Mouse (Mus musculus) liver, embryonic 16.5 days (tissue): ENCODE measurements around the gene Gtf2ird1. TPM values are rescaled to one million over a fixed set of nuclear protein-coding genes. Genes with fewer than 3 reads are reported as not detected.

Experiments used
- ATAC-seq: fragments of 200-750 bp; cut with Nextera tagmentation; 2 replicates; pipeline ENCODE4 v1.8.0; 2017; ENCODE audit warnings: low read depth, mild to moderate bottlenecking, moderate number of reproducible peaks, moderate library complexity
- H3K27ac ChIP-seq: fragments of 300-500 bp; sonication (generic); 2 replicates; pipeline ENCODE4 v1.5.1; 2014; ENCODE audit warnings: mild to moderate bottlenecking, low read length
- H3K27me3 ChIP-seq: fragments of 300-500 bp; sonication (generic); 2 replicates; pipeline ENCODE4 v1.6.1; 2014; ENCODE audit warnings: low read depth, low read length, mixed read lengths; ENCODE audit not compliant: control insufficient read depth, insufficient read depth
- H3K36me3 ChIP-seq: fragments of 300-500 bp; sonication (generic); 2 replicates; pipeline ENCODE4 v1.6.1; 2014; ENCODE audit warnings: mild to moderate bottlenecking; ENCODE audit not compliant: control insufficient read depth, insufficient read depth
- H3K4me1 ChIP-seq: fragments of 300-500 bp; sonication (generic); 2 replicates; pipeline ENCODE4 v1.6.1; 2014; ENCODE audit warnings: low read depth, low read length, mixed read lengths; ENCODE audit not compliant: control insufficient read depth
- H3K4me2 ChIP-seq: fragments of 300-500 bp; sonication (generic); 2 replicates; pipeline ENCODE4 v1.6.1; 2014; ENCODE audit warnings: low read depth, low read length, mixed read lengths
- H3K4me3 ChIP-seq: fragments of 300-500 bp; sonication (generic); 2 replicates; pipeline ENCODE4 v1.5.1; 2014; ENCODE audit warnings: low read depth, mild to moderate bottlenecking, low read length
- H3K9ac ChIP-seq: fragments of 300-500 bp; sonication (generic); 2 replicates; pipeline ENCODE4 v1.6.1; 2014; ENCODE audit warnings: low read depth, low read length
- H3K9me3 ChIP-seq: fragments of 300-500 bp; sonication (generic); replicated peaks from 2 replicates; pipeline ENCODE4 v1.6.1; 2016; ENCODE audit warnings: low read length; ENCODE audit not compliant: control insufficient read depth
- WGBS: fragments of 180-500 bp; shearing (Covaris S2); extraction: QIAGEN DNeasy Blood & Tissue Kit; methylation state at CpG from one replicate; pipeline ENCODE4 v1.1.7; 2014; ENCODE audit not compliant: insufficient replicate concordance; 5-methylcytosine and 5-hydroxymethylcytosine counted together
- polyA plus RNA-seq: library from polyadenylated mRNA; unstranded; fragments of >200 nt; fragmentation: Nextera tagmentation; extraction: Ambion mirVana; gene quantifications from 2 replicates; pipeline ENCODE4 v1.2.1, GENCODE M21; 2015

The Gtf2ird1 gene
- polyA plus RNA-seq, 1 experiment from 2014 or later = 11.6 TPM

DNA sequence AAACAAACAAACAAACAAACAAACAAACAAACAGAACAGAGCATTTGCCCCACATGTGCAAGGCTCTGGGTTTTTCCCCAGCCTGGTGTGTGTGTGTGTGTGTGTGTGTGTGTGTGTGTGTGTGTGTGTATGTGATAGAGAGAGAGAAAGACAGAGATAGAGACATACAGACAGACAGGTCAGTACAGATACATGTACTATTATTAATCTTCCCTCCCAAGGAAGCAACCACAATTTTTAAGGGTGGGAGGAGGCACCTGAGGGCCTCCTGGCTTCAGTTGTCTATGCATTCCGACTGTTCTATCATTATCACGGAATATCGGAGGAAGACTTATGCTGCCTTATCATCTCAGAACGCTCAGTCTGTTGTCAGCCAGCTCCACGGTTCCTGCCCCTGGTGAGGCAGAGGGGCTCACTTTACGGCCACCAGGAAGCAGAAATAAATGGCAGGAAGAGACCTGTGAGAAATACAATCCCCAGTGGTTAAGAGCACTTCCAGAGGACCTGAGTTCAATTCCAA is 128.0 kb downstream of the Gtf2ird1 start:
- 41% methylated on average over 6 of the region's 6 CpGs for WGBS
- Histone ChIP-seq H3K4me1 (peaks cover 19% of the 10 kb centered on the region), H3K4me2 (peak overlapping the region; percentile 12; the same call in 1 of the 2 replicates), H3K9me3 (no peaks in the 10 kb centered on the region), H3K36me3 (no peaks in the 10 kb centered on the region), H3K27me3 (no peaks in the 10 kb centered on the region), H3K27ac (no peak overlapping the region), H3K4me3 (no peak overlapping the region), H3K9ac (no peak overlapping the region)
- ATAC-seq = peak; percentile 60

DNA sequence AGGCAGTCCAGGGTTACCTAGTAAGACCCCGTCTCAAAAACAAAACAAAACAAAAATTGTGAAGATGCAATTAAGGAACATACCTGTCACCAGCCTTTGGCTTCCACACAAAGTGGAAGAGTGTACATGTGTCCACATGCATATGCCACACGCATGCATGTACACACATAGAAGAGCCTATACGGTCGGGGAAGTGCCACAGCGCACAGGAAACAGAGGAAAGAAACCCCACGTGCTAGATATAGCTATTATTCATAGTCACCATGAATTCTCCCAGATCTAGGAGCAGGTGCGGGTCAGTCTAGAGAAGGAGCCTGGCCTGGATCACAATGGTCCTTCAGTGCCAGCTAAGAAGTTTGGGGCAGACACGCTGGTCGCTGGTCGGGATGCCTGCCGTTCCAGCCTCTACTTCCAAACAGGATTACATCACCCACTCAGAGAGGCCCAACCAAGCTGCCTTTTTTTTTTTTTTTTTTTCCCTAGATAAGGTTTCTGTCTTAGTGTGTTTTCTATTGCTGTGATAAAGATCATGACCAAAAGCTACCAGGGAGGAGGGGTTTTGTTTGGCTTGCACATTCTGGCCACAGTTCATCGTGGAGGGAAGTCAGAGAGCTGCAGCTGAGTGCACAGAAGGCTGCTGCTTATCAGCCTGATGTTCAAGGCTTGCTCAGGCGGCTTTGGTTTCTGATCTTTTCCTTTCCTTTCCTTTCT is 130.5 kb downstream of the Gtf2ird1 start:
- Histone ChIP-seq H3K27me3 (no peaks in the 10 kb centered on the region), H3K9me3 (no peaks in the 10 kb centered on the region), H3K27ac (no peak overlapping the region), H3K4me3 (no peak overlapping the region), H3K36me3 (no peaks in the 10 kb centered on the region), H3K4me2 (0 out of 2 replicates have a peak overlapping the region, but pooled peaks have one; percentile 7), H3K4me1 (peaks cover 22% of the 10 kb centered on the region), H3K9ac (no peak overlapping the region)
- WGBS = 28% methylated on average over 13 of the region's 13 CpGs
- ATAC-seq = peak; percentile 59

DNA sequence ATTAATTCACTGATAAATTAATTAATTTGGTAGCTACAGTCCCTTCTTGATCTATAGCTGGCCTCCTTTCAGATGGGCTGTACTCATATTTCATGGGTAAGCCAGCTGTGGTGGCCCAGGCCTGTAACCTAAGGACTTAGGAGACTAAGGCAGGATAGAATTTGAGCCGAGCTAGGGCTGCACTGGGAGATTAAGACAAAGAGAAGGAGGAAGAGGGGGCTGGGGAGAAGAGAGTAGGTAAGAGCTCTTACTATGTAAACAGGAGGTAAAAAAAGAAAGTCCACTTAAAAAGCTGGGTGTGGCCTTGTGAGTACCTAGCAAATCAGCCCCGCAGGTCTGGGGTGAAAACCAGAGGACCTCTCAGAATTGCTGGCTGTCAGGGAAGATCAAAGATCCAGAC is 132.6 kb downstream of the Gtf2ird1 start:
- no peaks in the 10 kb centered on the region for H3K36me3 ChIP-seq
- H3K4me1 ChIP-seq = peaks cover 18% of the 10 kb centered on the region
- H3K4me3 ChIP-seq = no peak overlapping the region
- H3K9ac ChIP-seq = no peak overlapping the region
- no peak overlapping the region for H3K27ac ChIP-seq
- H3K4me2 ChIP-seq = no peak overlapping the region
- WGBS = 34% methylated on average over 2 of the region's 2 CpGs
- no peaks in the 10 kb centered on the region for H3K9me3 ChIP-seq
- ATAC-seq = no peak
- H3K27me3 ChIP-seq = no peaks in the 10 kb centered on the region

DNA sequence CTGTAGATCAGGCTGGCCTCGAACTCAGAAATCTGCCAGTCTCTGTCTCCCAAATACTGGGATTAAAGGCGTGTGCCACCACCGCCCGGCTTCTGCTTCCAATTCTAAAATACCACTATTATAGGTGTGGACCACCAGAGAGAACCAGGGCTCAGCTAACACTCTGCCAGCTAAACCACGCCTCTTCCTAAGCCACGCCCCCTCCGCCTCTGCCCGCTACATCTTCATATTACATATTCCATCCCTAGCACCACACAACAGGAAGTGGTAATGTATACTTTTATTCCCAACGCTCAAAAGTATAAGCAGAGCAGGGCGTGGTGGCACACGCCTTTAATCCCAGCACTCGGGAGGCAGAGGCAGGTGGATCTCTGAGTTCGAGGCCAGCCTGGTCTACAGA is 133.2 kb downstream of the Gtf2ird1 start:
- Histone ChIP-seq H3K36me3 (no peaks in the 10 kb centered on the region), H3K4me3 (no peak overlapping the region), H3K4me1 (peaks cover 15% of the 10 kb centered on the region), H3K9me3 (no peaks in the 10 kb centered on the region), H3K4me2 (no peak overlapping the region), H3K27me3 (no peaks in the 10 kb centered on the region), H3K9ac (no peak overlapping the region), H3K27ac (no peak overlapping the region)
- ATAC-seq = no peak
- WGBS = 52% methylated on average over 13 of the region's 13 CpGs

DNA sequence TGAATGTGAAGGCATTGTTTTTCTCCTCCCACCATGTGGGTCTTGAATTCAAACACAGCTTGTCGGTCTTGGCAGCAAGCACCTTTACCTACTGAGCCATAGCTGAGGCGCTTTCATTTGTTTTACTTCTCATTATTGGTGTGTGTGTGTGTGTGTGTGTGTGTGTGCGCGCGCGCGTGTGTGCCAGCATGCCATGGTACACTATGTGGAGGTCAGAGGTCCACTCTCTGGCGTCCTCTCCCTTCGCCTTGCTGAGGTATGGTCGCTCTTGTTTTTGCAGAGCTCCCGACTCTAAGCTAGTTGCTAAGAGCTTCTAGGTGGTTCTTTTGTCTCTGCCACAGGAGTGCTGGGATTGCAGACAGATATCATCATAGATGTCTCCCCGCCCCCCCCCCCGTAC is 134.2 kb downstream of the Gtf2ird1 start:
- Histone ChIP-seq H3K4me1 (peaks cover 15% of the 10 kb centered on the region), H3K36me3 (no peaks in the 10 kb centered on the region), H3K4me3 (no peak overlapping the region), H3K27me3 (no peaks in the 10 kb centered on the region), H3K9me3 (no peaks in the 10 kb centered on the region), H3K4me2 (no peak overlapping the region), H3K9ac (no peak overlapping the region), H3K27ac (no peak overlapping the region)
- 71% methylated on average over 13 of the region's 13 CpGs for WGBS
- ATAC-seq = peak; percentile 52

DNA sequence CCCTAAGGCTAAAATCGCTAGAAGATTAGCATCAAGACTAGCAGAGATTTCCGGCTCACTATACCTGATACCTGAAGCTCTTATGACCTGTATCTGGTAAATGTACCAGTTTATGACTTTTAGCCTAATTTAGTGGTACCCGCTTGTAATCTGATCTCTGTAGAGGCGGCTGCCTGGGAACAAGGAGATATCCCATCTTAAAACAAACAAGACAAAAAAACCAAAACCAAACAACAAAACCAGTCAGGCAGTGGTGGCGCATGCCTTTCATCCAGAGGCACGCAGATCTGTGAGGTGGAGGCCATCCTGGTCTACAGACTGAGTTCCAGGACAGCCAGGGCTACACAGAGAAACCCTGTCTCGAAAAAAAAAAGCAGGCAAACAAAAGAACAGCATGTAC is 134.8 kb downstream of the Gtf2ird1 start:
- H3K4me2 ChIP-seq = no peak overlapping the region
- no peak for ATAC-seq
- no peaks in the 10 kb centered on the region for H3K36me3 ChIP-seq
- no peak overlapping the region; the same call in 1 of the 2 replicates for H3K27ac ChIP-seq
- H3K9ac ChIP-seq = no peak overlapping the region
- 53% methylated on average over 7 of the region's 7 CpGs for WGBS
- H3K4me1 ChIP-seq = peaks cover 17% of the 10 kb centered on the region
- no peaks in the 10 kb centered on the region for H3K27me3 ChIP-seq
- no peak overlapping the region for H3K4me3 ChIP-seq
- no peaks in the 10 kb centered on the region for H3K9me3 ChIP-seq

DNA sequence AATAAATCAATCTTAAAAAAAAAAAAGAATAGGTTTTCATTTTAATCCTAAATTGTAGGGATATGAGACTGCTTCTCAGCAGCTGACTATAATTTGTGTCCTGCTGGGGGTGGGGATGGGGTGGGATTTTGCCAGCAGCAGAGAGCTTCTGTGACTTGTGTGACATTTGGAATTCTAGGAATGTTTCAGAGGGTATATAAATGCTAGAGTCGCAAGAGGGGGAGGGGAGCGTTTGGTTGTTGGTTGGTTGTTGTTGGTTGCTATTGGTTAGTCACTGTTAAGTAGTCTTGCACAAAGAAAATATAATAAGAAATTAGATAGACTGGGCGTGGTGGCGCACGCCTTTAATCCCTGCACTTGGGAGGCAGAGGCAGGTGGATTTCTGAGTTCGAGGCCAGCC is 137.6 kb downstream of the Gtf2ird1 start:
- Histone ChIP-seq H3K27ac (no peak overlapping the region), H3K4me1 (peaks cover 14% of the 10 kb centered on the region), H3K4me3 (no peak overlapping the region), H3K27me3 (no peaks in the 10 kb centered on the region), H3K4me2 (no peak overlapping the region), H3K9ac (no peak overlapping the region), H3K36me3 (no peaks in the 10 kb centered on the region), H3K9me3 (no peaks in the 10 kb centered on the region)
- ATAC-seq = no peak
- whole genome bisulfite sequencing = 78% methylated on average over 6 of the region's 6 CpGs

DNA sequence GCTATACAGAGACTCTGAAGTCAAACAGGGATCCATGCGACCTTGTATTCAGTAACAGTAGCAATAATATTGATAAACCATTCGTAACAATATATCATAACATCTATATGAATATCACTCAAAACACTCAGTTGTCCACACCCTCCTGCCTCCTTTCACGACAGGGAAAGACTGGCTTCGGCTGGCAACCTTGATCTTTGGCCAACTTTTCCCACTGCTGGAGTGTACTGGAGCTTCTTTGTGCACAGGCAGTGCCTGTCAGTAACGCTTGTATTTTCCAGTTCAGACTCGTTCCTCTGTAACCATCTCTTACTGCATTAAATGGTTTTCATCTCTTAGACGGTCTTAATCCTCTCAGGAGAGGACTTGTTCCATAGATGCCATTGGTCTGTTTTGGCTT is 139.8 kb downstream of the Gtf2ird1 start:
- H3K9me3 ChIP-seq = no peaks in the 10 kb centered on the region
- WGBS = 56% methylated on average over 7 of the region's 7 CpGs
- no peak overlapping the region for H3K9ac ChIP-seq
- H3K4me3 ChIP-seq = no peak overlapping the region
- peak overlapping the region; percentile 33 for H3K27ac ChIP-seq
- ATAC-seq = no peak
- no peaks in the 10 kb centered on the region for H3K27me3 ChIP-seq
- H3K36me3 ChIP-seq = no peaks in the 10 kb centered on the region
- H3K4me1 ChIP-seq = peaks cover 22% of the 10 kb centered on the region
- H3K4me2 ChIP-seq = no peak overlapping the region

DNA sequence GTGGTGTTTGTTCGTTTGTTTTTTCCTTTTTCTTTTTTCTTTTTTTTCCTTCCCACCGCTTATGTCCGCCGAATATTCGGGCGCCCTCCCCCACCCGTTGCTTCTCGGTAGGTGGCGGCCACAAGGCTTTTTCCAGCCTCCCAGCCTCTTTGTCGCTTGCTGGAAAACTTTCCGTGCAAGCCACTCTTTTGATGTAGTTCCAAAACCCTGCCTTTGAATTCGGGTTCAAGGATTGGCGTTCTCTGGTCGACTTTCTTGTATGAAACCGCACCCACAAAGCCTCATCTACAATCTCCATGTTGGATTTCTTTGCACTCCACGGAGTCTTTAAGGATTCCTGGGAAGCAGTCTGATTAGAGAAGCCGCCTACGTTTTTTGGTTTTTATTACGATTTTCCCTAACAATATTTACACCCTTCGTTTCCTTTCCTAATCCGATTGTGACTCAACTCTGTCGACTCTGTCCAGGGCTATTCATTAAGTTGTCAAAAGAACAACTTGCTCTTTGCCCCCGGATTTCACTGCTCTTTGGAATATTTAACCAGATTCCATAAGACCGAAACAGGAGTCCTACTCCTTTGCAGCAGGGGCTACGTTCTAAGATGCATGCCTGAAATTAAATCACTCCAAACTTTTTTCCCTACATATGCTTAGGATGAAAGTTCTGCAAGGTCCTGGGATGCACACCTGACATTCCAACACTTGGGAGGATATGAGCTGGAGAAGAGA is 140.7 kb downstream of the Gtf2ird1 start:
- Histone ChIP-seq H3K4me2 (peak overlapping the region; percentile 93), H3K9me3 (no peaks in the 10 kb centered on the region), H3K36me3 (0 out of 2 replicates have a peak, but pooled peaks cover 3% of the 10 kb centered on the region), H3K9ac (peak overlapping the region; percentile 84), H3K27me3 (no peaks in the 10 kb centered on the region), H3K27ac (peak overlapping the region; percentile 83), H3K4me1 (peaks cover 25% of the 10 kb centered on the region), H3K4me3 (peak overlapping the region; percentile 91)
- WGBS = 6% methylated on average over 25 of the region's 25 CpGs
- ATAC-seq = no peak
